Mouse (Mus musculus) hindbrain, embryonic 14.5 days (tissue): Measurements from ENCODE around the gene Susd4. TPM values are rescaled to one million over a fixed set of nuclear protein-coding genes. Genes with fewer than 3 reads are reported as not detected.
A peak's percentile ranks its signal among the peaks of the same experiment; 100 is the strongest.

Source experiments
- ATAC-seq: fragments of 200-750 bp; cut with Nextera tagmentation; 2 replicates; pipeline ENCODE4 v1.8.0; 2017; ENCODE audit warnings: moderate number of reproducible peaks, mild to moderate bottlenecking, moderate TSS enrichment, moderate library complexity; ENCODE audit not compliant: low FRiP score
- DNase-seq: peaks from one replicate; pipeline ENCODE4 v3.0.0-alpha.2; 2015; ENCODE audit warnings: low spot score
- H3K27ac ChIP-seq: fragments of 300-500 bp; sonication (generic); 2 replicates; pipeline ENCODE4 v1.5.1; 2014; ENCODE audit warnings: mild to moderate bottlenecking, moderate library complexity
- H3K27me3 ChIP-seq: fragments of 300-500 bp; sonication (generic); 2 replicates; pipeline ENCODE4 v1.6.1; 2014; ENCODE audit warnings: mild to moderate bottlenecking, low read length, mixed read lengths; ENCODE audit not compliant: control insufficient read depth, insufficient read depth
- H3K36me3 ChIP-seq: fragments of 300-500 bp; sonication (generic); replicated peaks from 2 replicates; pipeline ENCODE4 v1.6.1; 2014; ENCODE audit not compliant: control insufficient read depth, insufficient read depth
- H3K4me1 ChIP-seq: fragments of 300-500 bp; sonication (generic); replicated peaks from 2 replicates; pipeline ENCODE4 v1.6.1; 2014; ENCODE audit warnings: antibody characterized with exemption, low read length, mixed read lengths; ENCODE audit not compliant: control insufficient read depth, insufficient read depth
- H3K4me2 ChIP-seq: fragments of 300-500 bp; sonication (generic); replicated peaks from 2 replicates; pipeline ENCODE4 v1.6.1; 2014; ENCODE audit warnings: mild to moderate bottlenecking, moderate library complexity
- H3K4me3 ChIP-seq: fragments of 300-500 bp; sonication (generic); replicated peaks from 2 replicates; pipeline ENCODE4 v1.5.1; 2014; ENCODE audit warnings: mild to moderate bottlenecking, low read length
- H3K9ac ChIP-seq: fragments of 300-500 bp; sonication (generic); 2 replicates; pipeline ENCODE4 v1.6.1; 2014
- H3K9me3 ChIP-seq: fragments of 300-500 bp; sonication (generic); 2 replicates; pipeline ENCODE4 v1.6.1; 2016; ENCODE audit warnings: low read length; ENCODE audit not compliant: control insufficient read depth
- WGBS: fragments of 180-500 bp; shearing (Covaris S2); extraction: QIAGEN DNeasy Blood & Tissue Kit; methylation state at CpG from one replicate; pipeline ENCODE4 v1.1.7; 2014; 5-methylcytosine and 5-hydroxymethylcytosine counted together
- polyA plus RNA-seq: library from polyadenylated mRNA; unstranded; fragments of >200 nt; fragmentation: Nextera tagmentation; extraction: Ambion mirVana; gene quantifications from 2 replicates; pipeline ENCODE4 v1.2.1, GENCODE M21; 2014

The Susd4 gene
- polyA plus RNA-seq, 1 experiment from 2014 or later = 73.9 TPM

- Histone ChIP-seq H3K4me1 (peaks cover 12% of the 10 kb centered on the region; the same call in 1 of the 2 replicates), H3K27me3 (no peaks in the 10 kb centered on the region), H3K9ac (no peak overlapping the region), H3K4me2 (no peak overlapping the region), H3K9me3 (no peaks in the 10 kb centered on the region), H3K27ac (no peak overlapping the region), H3K4me3 (no peak overlapping the region), H3K36me3 (no peaks in the 10 kb centered on the region)
- ATAC-seq (no peak), DNase-seq (no peak)
- WGBS = 83% methylated on average over 2 of the region's 2 CpGs
These were observed 37.9 kb downstream of the Susd4 start for GRCm38 (mm10) chr1:182801590-182801989.

- peaks cover 12% of the 10 kb centered on the region; the same call in 1 of the 2 replicates for H3K4me1 ChIP-seq
- WGBS = 59% methylated on average over 15 of the region's 15 CpGs
- DNase-seq (no peak), ATAC-seq (no peak)
- no peaks in the 10 kb centered on the region for H3K36me3 ChIP-seq
- H3K9me3 ChIP-seq = no peaks in the 10 kb centered on the region
- H3K27me3 ChIP-seq = no peaks in the 10 kb centered on the region
- H3K4me2 ChIP-seq = no peak overlapping the region
- no peak overlapping the region for H3K9ac ChIP-seq
- no peak overlapping the region for H3K4me3 ChIP-seq
- H3K27ac ChIP-seq = no peak overlapping the region
These were observed 39.2 kb downstream of the Susd4 start for GRCm38 (mm10) chr1:182802891-182803290.

GRCm38 (mm10) chr1:182813991-182814390 lies 50.3 kb downstream of the Susd4 start:
- Histone ChIP-seq H3K4me3 (no peak overlapping the region), H3K4me2 (no peak overlapping the region), H3K9me3 (no peaks in the 10 kb centered on the region), H3K27ac (0 out of 2 replicates have a peak overlapping the region, but pooled peaks have one; percentile 23), H3K4me1 (peaks cover 33% of the 10 kb centered on the region), H3K9ac (no peak overlapping the region), H3K27me3 (no peaks in the 10 kb centered on the region), H3K36me3 (no peaks in the 10 kb centered on the region)
- DNase-seq (no peak), ATAC-seq (no peak)
- 60% methylated on average over 7 of the region's 7 CpGs for WGBS

GRCm38 (mm10) chr1:182814566-182814965 lies 50.9 kb downstream of the Susd4 start:
- Histone ChIP-seq H3K9ac (no peak overlapping the region), H3K27ac (no peak overlapping the region), H3K4me1 (peaks cover 36% of the 10 kb centered on the region), H3K27me3 (no peaks in the 10 kb centered on the region), H3K9me3 (no peaks in the 10 kb centered on the region), H3K4me3 (no peak overlapping the region), H3K36me3 (no peaks in the 10 kb centered on the region), H3K4me2 (no peak overlapping the region)
- no peak for ATAC-seq
- no peak for DNase-seq
- WGBS = 87% methylated on average over 6 of the region's 6 CpGs

- Histone ChIP-seq H3K27me3 (no peaks in the 10 kb centered on the region), H3K4me1 (peaks cover 30% of the 10 kb centered on the region), H3K36me3 (no peaks in the 10 kb centered on the region), H3K4me2 (no peak overlapping the region), H3K9ac (no peak overlapping the region), H3K27ac (0 out of 2 replicates have a peak overlapping the region, but pooled peaks have one; percentile 45), H3K4me3 (no peak overlapping the region), H3K9me3 (no peaks in the 10 kb centered on the region)
- DNase-seq = no peak
- no peak for ATAC-seq
- WGBS = 36% methylated on average over 5 of the region's 5 CpGs
These were observed 53.4 kb downstream of the Susd4 start for GRCm38 (mm10) chr1:182817106-182817505.

- 17% methylated on average over 6 of the region's 6 CpGs for WGBS
- no peaks in the 10 kb centered on the region for H3K9me3 ChIP-seq
- no peaks in the 10 kb centered on the region for H3K36me3 ChIP-seq
- DNase-seq = peak; percentile 34
- ATAC-seq = no peak
- peak overlapping the region; percentile 45; the same call in 1 of the 2 replicates for H3K27ac ChIP-seq
- H3K4me1 ChIP-seq = peaks cover 30% of the 10 kb centered on the region
- no peak overlapping the region for H3K9ac ChIP-seq
- no peak overlapping the region for H3K4me2 ChIP-seq
- no peaks in the 10 kb centered on the region for H3K27me3 ChIP-seq
- H3K4me3 ChIP-seq = no peak overlapping the region
These were observed 54.0 kb downstream of the Susd4 start for GRCm38 (mm10) chr1:182817624-182818023.

GRCm38 (mm10) chr1:182818931-182819330 lies 55.3 kb downstream of the Susd4 start:
- peaks cover 35% of the 10 kb centered on the region for H3K4me1 ChIP-seq
- H3K9ac ChIP-seq = peak overlapping the region; percentile 31; the same call in 1 of the 2 replicates
- H3K4me2 ChIP-seq = no peak overlapping the region
- H3K36me3 ChIP-seq = no peaks in the 10 kb centered on the region
- no peaks in the 10 kb centered on the region for H3K27me3 ChIP-seq
- ATAC-seq = 0 out of 2 replicates have a peak, but pooled peaks have one; percentile 9
- H3K4me3 ChIP-seq = no peak overlapping the region
- no peak for DNase-seq
- WGBS = 33% methylated on average over 10 of the region's 10 CpGs
- no peaks in the 10 kb centered on the region for H3K9me3 ChIP-seq
- peak overlapping the region; percentile 45 for H3K27ac ChIP-seq

GRCm38 (mm10) chr1:182822729-182823128 lies 59.1 kb downstream of the Susd4 start:
- Histone ChIP-seq H3K4me2 (no peak overlapping the region), H3K4me1 (peaks cover 26% of the 10 kb centered on the region), H3K36me3 (no peaks in the 10 kb centered on the region), H3K4me3 (no peak overlapping the region), H3K27me3 (no peaks in the 10 kb centered on the region), H3K9ac (no peak overlapping the region), H3K9me3 (no peaks in the 10 kb centered on the region), H3K27ac (no peak overlapping the region)
- WGBS = 73% methylated on average over 10 of the region's 10 CpGs
- DNase-seq (no peak), ATAC-seq (no peak)

GRCm38 (mm10) chr1:182823723-182824421 lies 60.2 kb downstream of the Susd4 start:
- Histone ChIP-seq H3K27me3 (no peaks in the 10 kb centered on the region), H3K9me3 (no peaks in the 10 kb centered on the region), H3K36me3 (no peaks in the 10 kb centered on the region), H3K4me1 (peaks cover 16% of the 10 kb centered on the region), H3K9ac (no peak overlapping the region), H3K27ac (no peak overlapping the region), H3K4me3 (no peak overlapping the region), H3K4me2 (peak overlapping the region; percentile 13)
- WGBS = 49% methylated on average over 21 of the region's 21 CpGs
- no peak for DNase-seq
- ATAC-seq = peak; percentile 34; the same call in 1 of the 2 replicates
